Mouse (Mus musculus): ENCODE measurements around the gene Ksr2. TPM values are rescaled to one million over a fixed set of nuclear protein-coding genes. Genes with fewer than 3 reads are reported as not detected.

The Ksr2 gene
- polyA plus RNA-seq, 1 experiment = 0.03 TPM

DNA sequence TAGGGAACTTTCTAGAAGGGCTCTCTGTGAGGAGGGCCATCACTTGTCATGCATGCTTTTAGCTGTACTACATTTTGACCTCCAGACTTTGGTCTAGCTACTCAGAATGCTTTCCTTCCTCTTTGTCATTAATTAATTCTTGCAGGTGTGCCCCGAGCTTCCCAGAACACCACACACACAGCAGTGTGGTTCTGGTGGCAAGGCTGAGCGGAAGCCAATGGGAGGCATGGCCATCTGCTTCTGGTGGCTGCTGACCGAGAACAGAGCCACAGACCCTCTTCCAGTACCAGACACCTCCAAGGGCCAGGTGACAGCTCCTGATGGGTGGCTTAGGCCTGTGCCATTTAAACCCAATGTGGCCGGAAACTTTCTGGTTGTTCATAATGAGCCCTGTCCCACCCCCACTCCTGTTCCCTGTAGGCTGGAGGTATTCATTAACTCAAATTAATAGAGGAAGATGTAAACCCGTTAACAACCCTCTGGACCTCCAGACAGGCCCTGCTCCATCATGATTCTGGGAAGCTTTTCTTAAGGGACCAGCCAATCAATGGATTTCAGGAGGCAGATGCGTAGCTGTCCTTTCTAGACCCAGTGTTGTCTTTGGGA lies 155.5 kb downstream of the Ksr2 start:
- TF ChIP-seq GATA1 (IDR thresholded peaks at IDR 0.05; ENCODE audit: borderline replicate concordance, low read length) (no peak), FLI1 (IDR thresholded peaks at IDR 0.05; ENCODE audit: low read length) (no peak)
- Histone ChIP-seq H3K4me1 (no peaks in the 10 kb centered on the region), H3K27me3 (replicated peaks) (no peaks in the 10 kb centered on the region), H3K36me3 (replicated peaks; ENCODE audit: low read length) (no peaks in the 10 kb centered on the region), H3K4me3 (replicated peaks) (no peak overlapping the region), H3K9me3 (peaks cover 31% of the 10 kb centered on the region)

DNA sequence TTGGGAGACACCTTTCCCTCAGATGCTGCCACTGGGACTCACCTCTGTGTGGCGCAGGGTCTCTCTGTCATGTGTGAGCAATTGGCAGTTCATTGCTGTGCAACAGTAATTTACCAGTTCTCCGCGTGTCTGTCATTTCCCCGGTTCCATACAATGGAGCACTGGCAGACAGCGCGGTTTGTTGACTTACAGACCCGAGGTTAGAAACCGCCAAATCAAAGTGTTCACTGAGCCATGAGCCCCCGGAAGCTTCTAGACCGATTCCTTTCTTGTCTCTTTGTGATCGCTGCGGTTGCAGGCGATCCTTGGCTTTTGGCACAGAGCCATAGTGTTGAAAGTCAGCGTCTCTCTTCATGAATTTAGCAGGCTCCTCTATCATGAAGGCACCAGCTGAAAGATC lies 158.6 kb downstream of the Ksr2 start:
- H3K27me3 ChIP-seq (replicated peaks) = no peaks in the 10 kb centered on the region
- H3K9me3 ChIP-seq = peaks cover 38% of the 10 kb centered on the region
- no peaks in the 10 kb centered on the region for H3K4me1 ChIP-seq
- H3K4me3 ChIP-seq (replicated peaks) = no peak overlapping the region
- no peaks in the 10 kb centered on the region for H3K36me3 ChIP-seq (replicated peaks; ENCODE audit: low read length)
- TF ChIP-seq FLI1 (IDR thresholded peaks at IDR 0.05; ENCODE audit: low read length) (no peak), GATA1 (IDR thresholded peaks at IDR 0.05; ENCODE audit: borderline replicate concordance, low read length) (no peak)

DNA sequence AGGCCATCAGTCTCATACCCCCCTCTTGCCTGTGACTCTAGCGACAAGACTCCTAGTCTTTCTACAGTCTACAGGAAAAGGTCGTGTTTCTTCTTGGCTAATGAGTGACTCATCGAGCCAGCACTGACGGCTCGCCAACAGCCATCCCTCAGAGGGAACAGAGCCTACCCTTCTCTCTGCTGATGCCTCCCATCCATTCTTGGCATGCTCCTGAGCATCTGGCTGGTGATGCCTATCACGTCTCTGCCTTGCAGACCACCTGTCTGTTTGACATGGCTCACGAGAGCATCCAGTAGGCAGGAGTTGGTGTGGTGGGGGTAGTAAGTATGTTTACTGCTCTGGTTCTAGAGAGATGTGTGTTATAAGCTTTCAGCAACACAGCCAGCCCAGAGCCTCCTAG lies 161.1 kb downstream of the Ksr2 start:
- Histone ChIP-seq H3K9me3 (peaks cover 35% of the 10 kb centered on the region), H3K4me3 (replicated peaks) (no peak overlapping the region), H3K4me1 (no peaks in the 10 kb centered on the region), H3K27me3 (replicated peaks) (no peaks in the 10 kb centered on the region), H3K36me3 (replicated peaks; ENCODE audit: low read length) (no peaks in the 10 kb centered on the region)
- TF ChIP-seq GATA1 (IDR thresholded peaks at IDR 0.05; ENCODE audit: borderline replicate concordance, low read length) (no peak), FLI1 (IDR thresholded peaks at IDR 0.05; ENCODE audit: low read length) (no peak)

DNA sequence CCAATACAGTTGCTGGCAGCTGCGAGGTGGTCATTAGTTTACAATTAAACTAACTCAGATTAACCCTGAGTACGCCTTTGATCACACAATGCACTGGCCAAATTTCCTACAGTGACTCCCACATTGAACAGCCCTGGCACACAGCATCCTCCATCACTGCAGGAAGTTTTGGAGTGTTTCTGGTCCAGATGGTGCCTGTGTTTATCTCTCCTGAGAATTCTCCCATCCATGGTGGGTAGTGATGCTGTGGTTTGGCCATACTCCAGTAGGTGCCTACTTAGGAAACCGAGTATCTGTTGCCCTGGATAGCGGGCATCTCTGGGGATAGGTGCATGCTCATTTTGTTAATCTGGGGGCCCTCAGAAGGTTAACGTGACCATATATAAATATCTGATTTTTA lies 163.8 kb downstream of the Ksr2 start:
- Histone ChIP-seq H3K27me3 (replicated peaks) (no peaks in the 10 kb centered on the region), H3K9me3 (peaks cover 17% of the 10 kb centered on the region), H3K4me3 (replicated peaks) (no peak overlapping the region), H3K4me1 (no peaks in the 10 kb centered on the region), H3K36me3 (replicated peaks; ENCODE audit: low read length) (no peaks in the 10 kb centered on the region)
- TF ChIP-seq GATA1 (IDR thresholded peaks at IDR 0.05; ENCODE audit: borderline replicate concordance, low read length) = no peak
- TF ChIP-seq FLI1 (IDR thresholded peaks at IDR 0.05; ENCODE audit: low read length) = no peak

DNA sequence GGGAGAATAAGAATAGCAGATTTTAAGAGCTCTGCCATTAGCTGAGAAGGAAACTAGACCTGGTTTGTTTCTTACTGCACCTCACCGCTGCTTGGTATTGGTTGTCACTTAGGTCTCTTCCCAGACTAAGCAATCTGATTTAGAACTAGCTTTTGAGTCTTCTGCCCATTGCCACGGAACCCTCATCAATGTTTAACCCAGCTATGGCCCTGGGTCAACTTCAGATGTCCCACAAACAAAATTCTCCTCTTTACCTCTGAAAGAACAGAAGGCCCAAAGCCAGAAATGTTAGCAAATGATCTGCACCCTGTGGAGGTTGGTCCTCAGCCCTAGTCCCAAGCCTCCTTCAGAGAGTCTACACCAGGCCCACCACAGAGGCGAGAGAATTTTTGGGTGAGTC lies 167.9 kb downstream of the Ksr2 start:
- H3K4me3 ChIP-seq (replicated peaks) = no peak overlapping the region
- no peaks in the 10 kb centered on the region for H3K27me3 ChIP-seq (replicated peaks)
- TF ChIP-seq GATA1 (IDR thresholded peaks at IDR 0.05; ENCODE audit: borderline replicate concordance, low read length) (no peak), FLI1 (IDR thresholded peaks at IDR 0.05; ENCODE audit: low read length) (no peak)
- no peaks in the 10 kb centered on the region for H3K9me3 ChIP-seq
- H3K4me1 ChIP-seq = no peaks in the 10 kb centered on the region
- no peaks in the 10 kb centered on the region for H3K36me3 ChIP-seq (replicated peaks; ENCODE audit: low read length)

DNA sequence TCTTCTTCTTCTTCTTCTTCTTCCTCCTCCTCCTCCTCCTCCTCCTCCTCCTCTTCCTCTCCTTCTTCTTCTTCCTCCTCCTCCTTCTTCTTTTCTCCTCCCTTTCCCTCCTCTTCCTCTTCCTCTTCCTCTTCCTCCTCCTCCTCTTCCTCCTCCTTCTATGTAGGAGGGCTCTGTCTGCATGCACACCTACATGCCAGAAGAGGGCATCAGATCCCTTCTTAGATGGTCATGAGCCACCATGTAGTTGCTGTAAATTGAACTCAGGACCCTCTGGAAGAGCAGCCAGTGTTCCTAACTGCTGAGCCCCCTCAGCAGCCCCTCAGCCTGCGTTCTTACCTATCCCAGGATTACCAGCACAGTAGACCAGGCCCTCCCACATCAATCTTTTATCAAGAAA lies 170.6 kb downstream of the Ksr2 start:
- Histone ChIP-seq H3K36me3 (replicated peaks; ENCODE audit: low read length) (no peaks in the 10 kb centered on the region), H3K9me3 (no peaks in the 10 kb centered on the region), H3K4me3 (replicated peaks) (no peak overlapping the region), H3K27me3 (replicated peaks) (no peaks in the 10 kb centered on the region), H3K4me1 (no peaks in the 10 kb centered on the region)
- no peak for TF ChIP-seq GATA1 (IDR thresholded peaks at IDR 0.05; ENCODE audit: borderline replicate concordance, low read length)
- TF ChIP-seq FLI1 (IDR thresholded peaks at IDR 0.05; ENCODE audit: low read length) = no peak

DNA sequence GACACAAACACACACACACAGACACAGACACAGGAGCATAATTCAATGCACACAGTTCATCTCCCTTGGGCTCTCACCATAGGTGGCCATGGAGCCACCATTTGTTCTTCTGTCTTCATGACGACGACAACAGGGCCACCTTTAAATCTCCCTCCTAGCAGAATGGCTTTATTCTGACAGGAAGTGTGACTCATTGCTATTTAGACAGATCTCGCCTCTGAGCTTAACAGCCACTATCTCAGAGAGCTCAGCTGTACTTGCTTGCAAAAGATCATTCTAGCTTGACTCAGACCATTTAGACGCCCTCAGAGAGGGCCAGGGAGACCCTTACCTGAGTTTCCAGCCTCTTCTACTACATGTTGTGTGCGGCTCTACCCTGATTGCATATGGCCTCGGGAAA lies 175.5 kb downstream of the Ksr2 start:
- no peaks in the 10 kb centered on the region for H3K27me3 ChIP-seq (replicated peaks)
- H3K4me3 ChIP-seq (replicated peaks) = no peak overlapping the region
- TF ChIP-seq FLI1 (IDR thresholded peaks at IDR 0.05; ENCODE audit: low read length) (no peak), GATA1 (IDR thresholded peaks at IDR 0.05; ENCODE audit: borderline replicate concordance, low read length) (no peak)
- H3K36me3 ChIP-seq (replicated peaks; ENCODE audit: low read length) = no peaks in the 10 kb centered on the region
- no peaks in the 10 kb centered on the region for H3K9me3 ChIP-seq
- H3K4me1 ChIP-seq = no peaks in the 10 kb centered on the region

DNA sequence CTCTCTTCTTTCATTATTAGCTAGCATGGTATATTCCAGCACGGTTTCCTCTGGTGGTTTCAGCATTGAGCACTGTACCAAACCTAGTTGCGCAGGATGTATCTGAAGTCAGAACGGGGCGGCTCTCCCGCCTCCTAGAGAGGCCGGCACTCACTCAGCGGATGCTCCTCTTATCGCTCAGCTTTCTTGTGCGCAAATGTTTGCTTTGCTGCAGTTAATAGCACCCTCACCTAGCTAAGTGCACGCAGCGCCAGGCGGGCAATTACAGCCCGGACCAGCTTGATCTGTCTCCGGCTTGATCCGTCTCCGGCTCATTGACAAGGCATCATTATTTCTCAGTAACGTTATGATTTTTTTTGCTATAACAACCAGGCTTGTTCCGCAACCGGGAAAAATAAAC lies 179.5 kb downstream of the Ksr2 start:
- Histone ChIP-seq H3K36me3 (replicated peaks; ENCODE audit: low read length) (no peaks in the 10 kb centered on the region), H3K9me3 (peaks cover 3% of the 10 kb centered on the region; the same call in 1 of the 2 replicates), H3K27me3 (replicated peaks) (no peaks in the 10 kb centered on the region), H3K4me1 (no peaks in the 10 kb centered on the region), H3K4me3 (replicated peaks) (no peak overlapping the region)
- no peak for TF ChIP-seq FLI1 (IDR thresholded peaks at IDR 0.05; ENCODE audit: low read length)
- TF ChIP-seq GATA1 (IDR thresholded peaks at IDR 0.05; ENCODE audit: borderline replicate concordance, low read length) = no peak

DNA sequence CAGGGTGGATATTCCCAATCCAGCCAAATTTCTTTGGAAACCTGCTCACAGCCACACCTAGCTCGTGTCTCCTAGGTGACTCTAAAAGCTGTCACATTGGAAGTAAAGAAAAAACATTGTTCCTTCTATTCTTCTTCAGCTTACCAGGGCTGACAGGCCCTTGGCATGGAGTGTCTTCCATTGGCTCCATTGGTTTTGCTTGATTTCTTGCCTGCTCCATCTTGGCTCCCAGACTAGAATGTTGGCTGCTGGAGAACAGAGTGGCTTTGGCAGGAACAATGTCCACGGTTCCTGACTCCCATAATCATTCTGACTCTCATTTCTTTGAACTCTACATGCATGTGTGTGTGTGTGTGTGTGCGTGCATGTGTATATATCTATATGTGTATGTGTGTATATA lies 183.0 kb downstream of the Ksr2 start:
- Histone ChIP-seq H3K27me3 (replicated peaks) (no peaks in the 10 kb centered on the region), H3K36me3 (replicated peaks; ENCODE audit: low read length) (no peaks in the 10 kb centered on the region), H3K9me3 (peaks cover 3% of the 10 kb centered on the region; the same call in 1 of the 2 replicates)

DNA sequence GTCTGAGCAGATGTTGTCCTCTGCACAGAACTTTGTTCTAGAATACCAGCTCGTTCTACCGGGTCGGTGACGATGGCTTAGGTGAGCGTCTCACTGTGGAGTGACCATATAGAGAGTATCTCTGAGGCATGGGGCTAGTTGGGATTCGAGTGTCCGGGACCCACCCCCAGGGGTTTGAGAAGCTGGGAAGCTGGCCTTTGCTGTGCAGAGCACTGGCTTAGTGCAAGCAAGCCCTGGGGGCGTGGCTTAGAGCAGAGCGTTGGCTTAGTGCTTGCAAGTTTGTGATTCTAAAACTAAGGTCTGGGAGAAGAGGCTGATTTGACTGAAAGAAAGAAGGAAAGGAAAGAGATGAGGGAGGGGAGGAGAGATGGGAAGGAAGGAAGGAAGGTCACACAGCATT lies 188.2 kb downstream of the Ksr2 start:
- Histone ChIP-seq H3K4me3 (replicated peaks) (no peak overlapping the region), H3K27me3 (replicated peaks) (peaks cover 2% of the 10 kb centered on the region), H3K9me3 (no peaks in the 10 kb centered on the region), H3K36me3 (replicated peaks; ENCODE audit: low read length) (no peaks in the 10 kb centered on the region), H3K4me1 (no peaks in the 10 kb centered on the region)
- TF ChIP-seq FLI1 (IDR thresholded peaks at IDR 0.05; ENCODE audit: low read length) (no peak), GATA1 (IDR thresholded peaks at IDR 0.05; ENCODE audit: borderline replicate concordance, low read length) (no peak)

More for the DNA sequence above, 183.0 kb downstream of the Ksr2 start:
- no peak overlapping the region for H3K4me3 ChIP-seq (replicated peaks)
- no peaks in the 10 kb centered on the region for H3K4me1 ChIP-seq
- TF ChIP-seq GATA1 (IDR thresholded peaks at IDR 0.05; ENCODE audit: borderline replicate concordance, low read length) = no peak
- TF ChIP-seq FLI1 (IDR thresholded peaks at IDR 0.05; ENCODE audit: low read length) = no peak
